Mouse (Mus musculus) cerebellum, adult 9-11 months (tissue): ENCODE results near the gene Wdr13.
A peak's percentile ranks its signal among the peaks of the same experiment; 100 is the strongest.

ENCODE experiments used
- DNase-seq: peaks from one replicate; pipeline ENCODE4 v3.0.0; 2022

Wdr13 gene

DNA sequence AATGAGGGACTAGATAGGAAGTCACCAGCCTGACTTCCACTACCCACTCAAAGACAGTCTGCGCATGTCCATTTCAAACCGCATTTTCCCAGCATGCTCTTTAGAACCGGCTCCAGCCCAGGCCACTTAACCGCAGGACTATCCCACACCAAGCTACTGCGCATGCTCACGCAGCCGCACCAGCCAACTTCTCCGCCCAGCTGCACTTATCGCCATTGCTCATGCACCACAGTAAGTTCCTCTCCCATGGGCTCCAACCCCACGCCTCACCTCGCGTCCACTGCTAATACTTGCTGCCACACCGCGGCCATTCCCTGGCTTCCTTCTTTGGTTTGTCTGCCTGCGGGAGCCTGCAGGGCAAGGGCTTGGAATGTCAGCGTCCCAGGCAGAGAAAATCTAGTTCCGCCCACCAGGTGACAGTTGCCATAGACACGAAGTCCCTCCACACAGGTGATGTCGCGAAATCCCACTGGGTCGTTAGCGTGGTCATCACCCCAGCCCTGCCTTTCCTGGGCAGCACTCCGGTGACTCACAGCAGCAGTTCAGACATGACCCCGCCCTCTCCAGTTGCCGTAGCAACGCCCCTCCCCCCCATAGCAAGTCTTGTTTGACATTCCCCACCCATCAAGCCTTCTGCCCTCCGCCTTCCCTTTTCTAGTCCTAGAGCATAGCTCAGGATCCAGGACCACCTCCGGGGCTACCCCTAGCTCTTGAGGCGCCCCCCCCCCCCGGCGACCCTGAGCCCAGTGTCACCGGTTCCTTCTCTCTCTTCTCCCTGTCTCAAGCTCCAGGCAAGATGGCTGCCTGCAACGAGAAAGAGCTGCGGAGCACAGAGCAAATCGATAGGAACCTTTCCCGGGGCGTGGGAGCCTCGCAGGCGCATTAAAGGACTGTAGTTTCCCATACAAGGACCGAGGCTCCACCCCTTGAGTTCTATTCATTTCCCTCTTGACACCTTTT, at the start of gene Wdr13:
Wdr13 (minus strand) TSS at position 876 of the 960 bp plus-strand sequence.
- peak; percentile 94 for DNase-seq

DNA sequence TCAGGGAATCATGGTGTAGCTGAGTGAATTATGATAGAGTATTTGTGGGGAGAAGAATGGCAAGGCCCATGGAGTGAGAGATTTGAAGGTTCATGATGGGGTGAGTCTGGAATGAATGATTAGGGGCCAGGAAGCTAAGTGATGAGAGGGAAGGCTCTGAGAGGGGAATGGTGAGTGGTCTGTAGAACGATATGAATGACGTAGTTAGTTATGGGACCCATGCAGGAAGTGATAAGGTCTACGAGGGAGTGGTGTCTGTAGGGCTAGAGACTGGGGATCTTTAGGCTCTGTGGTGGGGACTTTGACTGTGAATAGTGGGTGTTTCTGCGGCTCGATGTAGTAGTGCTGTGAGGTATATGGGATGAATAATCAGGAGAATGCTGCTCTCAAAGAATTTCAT, 47.0 kb upstream of the Wdr13 start:
- DNase-seq: no peak

- no peak for DNase-seq
Measured at GRCm38 (mm10) chrX:8178871-8179270, 46.2 kb upstream of the Wdr13 start.

DNA sequence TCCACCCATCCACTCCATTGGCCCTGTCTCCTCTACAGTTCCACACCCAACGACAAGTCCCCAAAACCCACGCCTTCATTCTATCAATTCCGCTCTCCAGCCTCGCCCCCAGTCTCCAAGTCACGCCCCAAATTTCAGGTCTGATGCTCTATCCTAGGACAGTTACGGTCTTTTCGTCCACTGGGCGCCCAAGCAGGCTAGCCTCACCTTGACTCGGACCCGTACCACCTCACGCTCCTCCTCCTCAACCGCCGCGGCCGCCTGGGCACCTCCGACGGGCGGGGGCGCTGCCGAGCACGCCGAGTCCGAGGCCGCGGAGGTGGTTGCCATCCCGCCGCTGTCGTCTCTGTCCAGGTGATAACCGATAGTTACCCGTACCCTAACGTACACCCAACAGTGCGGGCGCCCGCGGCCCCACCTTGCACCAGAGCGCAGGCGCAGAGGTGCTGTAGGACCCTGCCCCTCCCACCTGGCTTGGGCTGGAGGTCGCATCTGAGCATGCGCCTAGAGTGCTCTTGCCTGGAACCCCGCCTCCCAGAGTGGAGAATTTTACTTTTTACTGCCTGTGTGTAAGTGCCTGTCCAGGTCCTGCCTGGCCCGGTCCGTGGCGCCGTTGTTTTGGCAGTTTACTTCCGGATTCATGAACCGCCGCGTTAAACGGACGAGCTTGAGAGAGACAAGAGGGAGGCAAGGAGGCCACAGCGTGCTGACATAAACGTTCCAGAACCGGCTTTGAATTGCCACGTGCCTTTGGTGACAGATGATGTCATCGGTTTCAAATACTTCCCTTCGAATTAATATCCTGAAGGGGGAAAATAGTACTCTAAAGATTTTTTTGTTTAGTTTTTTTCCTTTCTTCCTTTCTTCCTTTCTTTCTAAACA, 43.1 kb upstream of the Wdr13 start, which contains the start of gene Tbc1d25:
Tbc1d25 (minus strand) TSS at position 678 of the 882 bp plus-strand sequence.
- peak; percentile 91 for DNase-seq

DNA sequence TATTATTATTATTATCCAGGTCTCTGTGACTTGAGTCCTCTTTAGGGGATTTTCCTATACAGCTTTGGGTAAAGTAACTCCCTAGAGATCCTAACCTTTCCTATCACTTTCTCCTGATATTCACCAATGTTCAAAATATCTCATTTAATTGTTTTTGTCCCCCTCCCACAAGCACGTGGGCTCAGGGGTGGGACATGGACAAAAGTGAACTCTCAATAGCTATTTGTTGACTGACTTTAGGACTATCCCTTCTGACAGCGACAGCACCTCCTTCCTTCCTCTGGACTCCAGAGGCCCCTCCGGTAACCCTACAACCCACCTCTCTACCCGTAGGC, 42.4 kb upstream of the Wdr13 start:
- no peak for DNase-seq

GRCm38 (mm10) chrX:8167716-8168647, 35.3 kb upstream of the Wdr13 start:
- DNase-seq: no peak

DNA sequence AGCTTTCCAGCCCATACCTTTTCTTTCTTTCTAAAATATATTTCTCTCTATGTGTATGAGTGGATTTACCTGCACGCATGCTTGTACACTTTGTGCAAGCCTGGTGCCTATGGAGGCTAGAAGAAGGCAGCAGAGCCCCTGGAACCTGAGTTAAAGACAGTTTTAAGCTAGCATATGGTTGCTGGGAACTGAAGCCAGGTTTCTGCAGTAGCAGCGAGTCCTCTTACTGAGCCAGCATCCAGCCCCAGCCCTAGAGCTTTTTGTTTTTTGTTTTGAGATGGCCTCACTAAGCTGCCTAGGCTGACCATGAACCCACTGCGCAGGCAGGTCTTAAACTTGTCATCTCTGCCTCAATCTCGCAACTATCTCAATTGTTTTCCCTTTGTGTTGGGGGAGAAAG, 31.8 kb upstream of the Wdr13 start:
- peak; percentile 51 for DNase-seq

DNA sequence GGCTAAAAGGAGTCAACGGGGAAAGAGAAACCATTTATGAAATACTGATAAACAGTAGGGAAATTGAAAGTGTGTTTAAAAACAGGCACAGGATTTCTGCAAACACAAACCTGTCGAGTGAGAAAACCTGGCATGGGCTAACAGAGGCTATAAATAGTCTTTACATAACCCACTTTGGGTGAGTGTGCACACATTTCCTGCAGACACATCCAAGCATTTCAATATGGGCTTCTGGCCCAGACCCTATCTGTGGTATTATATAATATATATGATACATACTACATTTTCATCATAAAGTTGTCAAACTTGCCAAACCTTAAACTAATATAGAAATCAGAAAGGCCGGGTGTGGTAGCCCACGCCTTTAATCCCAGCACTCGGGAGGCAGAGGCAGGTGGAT, 30.4 kb upstream of the Wdr13 start:
- peak; percentile 70 for DNase-seq

- peak; percentile 90 for DNase-seq
Measured at GRCm38 (mm10) chrX:8145153-8145991, 12.7 kb upstream of the Wdr13 start, which contains the start of gene Rbm3. Gene Rbm3, minus strand, starts transcription at chrX:8145880.

- DNase-seq: peak; percentile 47
Measured at GRCm38 (mm10) chrX:8143750-8144149, 11.1 kb upstream of the Wdr13 start.

GRCm38 (mm10) chrX:8142948-8143347, 10.3 kb upstream of the Wdr13 start:
- DNase-seq: no peak

GRCm38 (mm10) chrX:8141058-8141457, 8.4 kb upstream of the Wdr13 start:
- DNase-seq: no peak

- no peak for DNase-seq
Measured at GRCm38 (mm10) chrX:8140446-8140845, 7.8 kb upstream of the Wdr13 start.

- no peak for DNase-seq
Measured at GRCm38 (mm10) chrX:8139480-8139879, 6.8 kb upstream of the Wdr13 start.

DNA sequence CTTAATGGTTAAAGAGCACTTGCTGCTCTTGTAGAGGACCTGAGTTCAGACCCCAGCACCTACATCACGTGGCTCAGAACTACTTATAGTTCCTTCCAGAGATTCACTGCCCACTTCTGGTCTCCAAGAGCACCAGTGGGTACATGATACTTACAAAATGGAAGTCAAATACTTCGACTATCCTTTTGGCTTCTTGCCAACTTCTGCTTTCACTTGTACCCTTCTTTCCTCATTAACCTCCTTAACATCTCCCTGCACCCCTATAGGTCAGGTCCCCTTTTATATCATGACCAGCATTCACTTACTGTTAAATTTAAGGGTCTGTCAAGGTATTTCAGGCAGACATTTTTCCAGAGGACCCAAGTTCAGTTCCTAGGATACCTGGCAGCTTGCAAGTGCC, 3.2 kb upstream of the Wdr13 start:
- no peak for DNase-seq

DNA sequence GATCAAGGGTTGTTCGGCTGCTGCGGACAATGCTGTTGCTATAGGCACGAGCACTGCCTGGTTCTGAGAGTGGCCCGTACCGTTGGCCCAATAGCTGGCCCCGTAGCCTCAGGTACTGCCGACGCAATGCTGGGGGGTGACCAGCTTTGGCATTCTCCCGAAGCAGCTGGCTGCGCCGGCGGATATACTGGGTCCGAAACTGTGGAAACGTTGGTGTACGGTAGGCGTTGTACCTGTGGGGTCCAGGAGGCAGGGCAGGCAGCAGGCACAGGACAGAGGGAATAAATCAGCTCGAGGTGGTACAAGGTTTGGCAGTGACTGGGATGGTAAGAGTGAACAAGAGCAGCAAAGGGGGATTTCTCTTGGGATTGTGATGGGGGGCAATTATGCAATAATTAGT, 1.3 kb downstream of the Wdr13 start:
- DNase-seq: peak; percentile 52

DNA sequence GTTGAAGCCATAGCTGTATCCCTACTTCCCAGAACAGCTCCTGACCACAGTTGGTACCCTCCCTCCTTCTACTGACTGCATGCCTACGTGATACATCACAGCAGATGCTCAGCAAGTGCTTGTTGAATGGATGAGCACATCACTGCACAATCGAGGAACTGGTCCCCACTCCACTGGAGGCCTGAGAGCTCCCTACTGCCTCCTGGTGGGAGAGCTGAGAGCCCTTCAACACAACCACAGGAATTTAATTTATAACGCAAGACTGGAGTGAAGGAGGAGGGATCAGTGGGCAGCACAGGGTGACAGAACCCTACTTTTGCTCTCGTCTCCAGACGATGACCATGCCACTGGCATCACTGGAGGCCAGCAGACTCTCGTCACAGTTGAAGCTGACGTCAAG, 7.5 kb downstream of the Wdr13 start:
- no peak for DNase-seq

GRCm38 (mm10) chrX:8123821-8124470, 8.7 kb downstream of the Wdr13 start:
- peak; percentile 77 for DNase-seq

GRCm38 (mm10) chrX:8117264-8117663, 15.4 kb downstream of the Wdr13 start:
- no peak for DNase-seq

DNA sequence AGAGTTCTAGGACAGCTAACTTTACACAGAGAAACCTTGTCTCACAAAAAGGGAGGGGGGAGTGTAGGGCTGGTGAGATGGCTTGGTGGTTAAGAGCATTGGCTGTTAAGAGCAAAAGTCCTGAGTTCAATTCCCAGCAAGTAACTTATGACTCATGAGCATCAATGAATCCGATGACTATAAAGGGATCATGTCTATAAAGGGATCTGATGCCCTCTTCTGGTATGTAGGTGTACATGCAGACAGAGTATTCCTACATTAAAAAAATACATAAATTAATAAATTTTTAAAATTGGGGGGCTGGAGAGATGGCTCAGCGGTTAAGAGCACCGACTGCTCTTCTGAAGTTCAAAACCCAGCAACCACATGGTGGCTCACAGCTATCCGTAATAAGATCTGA, 17.4 kb downstream of the Wdr13 start:
- no peak for DNase-seq

DNA sequence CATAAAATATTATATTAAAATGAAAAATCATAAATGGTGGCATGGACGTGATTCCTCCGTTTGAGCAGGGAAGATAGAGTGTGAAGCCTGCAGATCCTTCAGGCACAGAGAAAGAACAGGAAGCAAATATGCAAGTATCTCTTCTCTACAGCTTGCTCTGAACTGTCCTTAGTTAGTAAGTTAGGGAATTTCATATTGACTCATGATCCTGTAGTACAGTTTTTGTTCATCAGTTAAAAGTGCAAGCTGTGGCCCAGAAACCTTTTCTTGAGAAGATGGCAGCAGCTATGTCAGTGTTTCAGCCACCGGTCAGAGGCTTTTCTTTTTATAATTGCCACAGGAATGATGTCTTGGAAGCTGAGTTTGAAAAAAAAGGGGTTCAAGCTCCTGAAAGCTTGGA, 27.7 kb downstream of the Wdr13 start:
- DNase-seq: no peak
